Mouse (Mus musculus): ENCODE data around the gene AU015836. TPM values are rescaled to one million over a fixed set of nuclear protein-coding genes. Genes with fewer than 3 reads are reported as not detected.

AU015836 gene
- polyA plus RNA-seq (2012; rRNA removed; ENCODE audit: low replicate concordance), result not detected in 2 replicates

DNA sequence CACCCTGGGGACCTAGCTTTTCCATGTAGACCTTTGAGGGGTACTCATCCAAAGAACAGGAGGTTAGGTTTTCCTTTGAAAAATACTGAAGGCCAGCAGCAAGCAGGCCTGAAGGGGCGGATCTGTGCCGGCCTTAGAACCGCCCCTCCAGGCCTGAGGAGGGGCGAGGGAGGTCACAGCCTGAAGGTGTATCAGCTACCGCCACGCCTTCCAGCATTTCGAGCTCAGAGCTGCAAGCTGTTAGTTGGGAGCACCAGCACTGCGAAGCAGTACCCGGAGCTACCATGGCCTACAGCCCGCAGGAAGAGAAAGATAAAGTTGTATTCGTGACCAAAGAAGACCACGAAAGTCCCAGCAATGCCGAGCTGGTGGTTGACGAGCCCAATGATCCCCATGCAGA is at the start of gene AU015836:
TSS of gene AU015836 (plus strand) at position 216 of the 400 bp plus-strand sequence.

Other genes with a start within 250 kb of the AU015836 start
- gene Pdk3, start 136.5 kb upstream of the AU015836 start, polyA plus RNA-seq (2012; rRNA removed; ENCODE audit: low replicate concordance), result 7.2 and 22.0 TPM in 2 replicates
- gene Zfx, start 155.0 kb downstream of the AU015836 start, polyA plus RNA-seq (2012; rRNA removed; ENCODE audit: low replicate concordance), result 0.47 and 0.92 TPM in 2 replicates
- 10.1 and 12.0 TPM in 2 replicates for gene Eif2s3x, start 244.2 kb downstream of the AU015836 start, polyA plus RNA-seq (2012; rRNA removed; ENCODE audit: low replicate concordance)

Data from duodenum, adult 2 months (tissue).